Mouse (Mus musculus) testis, postnatal 14 days (tissue): ENCODE measurements around the gene Pramel6.
A peak's percentile ranks its signal among the peaks of the same experiment; 100 is the strongest.
"Not testable (repeated sequence)": the region's sequence is repeated elsewhere in the genome, so short reads cannot be mapped to it uniquely, and the experiment has no call there.

Experiments used
- DNase-seq: peaks from one replicate; pipeline ENCODE4 v3.0.0; 2021; ENCODE audit warnings: low spot score

The Pramel6 gene

GRCm38 (mm10) chr2:87506265-87506664, at the start of gene Pramel6:
Gene Pramel6, plus strand, starts transcription at chr2:87506565.
- no peak for DNase-seq

- no peak for DNase-seq
Observed at GRCm38 (mm10) chr2:87461769-87462168, 44.6 kb upstream of the Pramel6 start.

- no peak for DNase-seq
Observed at GRCm38 (mm10) chr2:87480207-87480606, 26.2 kb upstream of the Pramel6 start.

- DNase-seq: no peak
Observed at GRCm38 (mm10) chr2:87481158-87481557, 25.2 kb upstream of the Pramel6 start.

GRCm38 (mm10) chr2:87482276-87482675, 24.1 kb upstream of the Pramel6 start:
- DNase-seq: no peak

- DNase-seq: not testable (repeated sequence)
Observed at GRCm38 (mm10) chr2:87496993-87497392, 9.4 kb upstream of the Pramel6 start, which contains the start of gene Pramel7. Gene Pramel7, minus strand, starts transcription at chr2:87497093.

- no peak for DNase-seq
Observed at GRCm38 (mm10) chr2:87515046-87515445, 8.7 kb downstream of the Pramel6 start.

GRCm38 (mm10) chr2:87515457-87516060, 9.2 kb downstream of the Pramel6 start:
- DNase-seq: no peak

GRCm38 (mm10) chr2:87516581-87516980, 10.2 kb downstream of the Pramel6 start:
- DNase-seq: no peak

- no peak for DNase-seq
Observed at GRCm38 (mm10) chr2:87520651-87521050, 14.3 kb downstream of the Pramel6 start.

GRCm38 (mm10) chr2:87525899-87526616, 19.7 kb downstream of the Pramel6 start:
- DNase-seq: peak; percentile 39

- DNase-seq: no peak
Observed at GRCm38 (mm10) chr2:87531496-87531895, 25.1 kb downstream of the Pramel6 start, which contains the start of gene Olfr153. Gene Olfr153, plus strand, starts transcription at chr2:87531796.

GRCm38 (mm10) chr2:87534826-87535225, 28.5 kb downstream of the Pramel6 start:
- no peak for DNase-seq

GRCm38 (mm10) chr2:87545442-87545841, 39.1 kb downstream of the Pramel6 start, which contains the start of gene Olfr1128:
Gene Olfr1128, minus strand, starts transcription at chr2:87545542.
- DNase-seq: no peak
